Mouse (Mus musculus): ENCODE results near the gene Agpat4. TPM values are rescaled to one million over a fixed set of nuclear protein-coding genes. Genes with fewer than 3 reads are reported as not detected.
A peak's percentile ranks its signal among the peaks of the same experiment; 100 is the strongest.
"Not testable (repeated sequence)": the region's sequence is repeated elsewhere in the genome, so short reads cannot be mapped to it uniquely, and the experiment has no call there.

Gene Agpat4
- polyA plus RNA-seq, 1 experiment from 2014 or later, result 45.0 TPM

- Histone ChIP-seq H3K4me2 (replicated peaks) (no peak overlapping the region), H3K9me3 (replicated peaks) (peaks cover 5% of the 10 kb centered on the region; the same call in 1 of the 2 replicates), H3K27me3 (no peaks in the 10 kb centered on the region), H3K9ac (no peak overlapping the region), H3K27ac (no peak overlapping the region), H3K4me3 (no peak overlapping the region), H3K4me1 (no peaks in the 10 kb centered on the region), H3K36me3 (no peaks in the 10 kb centered on the region)
- WGBS, result 91% methylated on average over 7 of the region's 7 CpGs
- no peak for ATAC-seq (ENCODE audit: low FRiP score)
Observed at GRCm38 (mm10) chr17:12104245-12104644, 14.3 kb upstream of the Agpat4 start.

- H3K27me3 ChIP-seq, result no peaks in the 10 kb centered on the region
- WGBS, result 84% methylated on average over 6 of the region's 6 CpGs
Observed at GRCm38 (mm10) chr17:12104690-12105089, 13.8 kb upstream of the Agpat4 start.

GRCm38 (mm10) chr17:12106255-12106654 lies 12.2 kb upstream of the Agpat4 start:
- H3K27ac ChIP-seq, result no peak overlapping the region
- 52% methylated on average over 4 of the region's 4 CpGs for WGBS
- H3K4me3 ChIP-seq, result no peak overlapping the region
- no peak overlapping the region for H3K4me2 ChIP-seq (replicated peaks)
- H3K9ac ChIP-seq, result no peak overlapping the region
- H3K4me1 ChIP-seq, result no peaks in the 10 kb centered on the region
- no peak for ATAC-seq (ENCODE audit: low FRiP score)
- no peaks in the 10 kb centered on the region for H3K27me3 ChIP-seq
- H3K9me3 ChIP-seq (replicated peaks), result no peaks in the 10 kb centered on the region
- no peaks in the 10 kb centered on the region for H3K36me3 ChIP-seq

More at GRCm38 (mm10) chr17:12104690-12105089, 13.8 kb upstream of the Agpat4 start:
- no peak overlapping the region for H3K9ac ChIP-seq
- no peak overlapping the region for H3K27ac ChIP-seq
- H3K4me3 ChIP-seq, result no peak overlapping the region
- H3K4me1 ChIP-seq, result no peaks in the 10 kb centered on the region
- no peak overlapping the region for H3K4me2 ChIP-seq (replicated peaks)
- no peak for ATAC-seq (ENCODE audit: low FRiP score)
- H3K36me3 ChIP-seq, result no peaks in the 10 kb centered on the region
- H3K9me3 ChIP-seq (replicated peaks), result peaks cover 4% of the 10 kb centered on the region; the same call in 1 of the 2 replicates

GRCm38 (mm10) chr17:12113626-12114025 lies 4.9 kb upstream of the Agpat4 start:
- 90% methylated on average over 6 of the region's 6 CpGs for WGBS
- no peak overlapping the region for H3K9ac ChIP-seq
- H3K4me3 ChIP-seq, result no peak overlapping the region
- H3K9me3 ChIP-seq (replicated peaks), result no peaks in the 10 kb centered on the region
- no peaks in the 10 kb centered on the region for H3K27me3 ChIP-seq
- ATAC-seq (ENCODE audit: low FRiP score), result no peak
- H3K4me1 ChIP-seq, result peaks cover 8% of the 10 kb centered on the region
- no peak overlapping the region for H3K27ac ChIP-seq
- no peak overlapping the region for H3K4me2 ChIP-seq (replicated peaks)
- no peaks in the 10 kb centered on the region for H3K36me3 ChIP-seq

GRCm38 (mm10) chr17:12115086-12115485 lies 3.4 kb upstream of the Agpat4 start:
- Histone ChIP-seq H3K36me3 (no peaks in the 10 kb centered on the region), H3K9me3 (replicated peaks) (no peaks in the 10 kb centered on the region), H3K4me1 (peaks cover 9% of the 10 kb centered on the region), H3K27ac (no peak overlapping the region), H3K4me2 (replicated peaks) (no peak overlapping the region), H3K4me3 (no peak overlapping the region), H3K9ac (no peak overlapping the region), H3K27me3 (no peaks in the 10 kb centered on the region)
- 59% methylated on average over 2 of the region's 2 CpGs for WGBS
- no peak for ATAC-seq (ENCODE audit: low FRiP score)

GRCm38 (mm10) chr17:12118131-12118530 lies 373 bp upstream of the Agpat4 start:
- H3K36me3 ChIP-seq, result no peaks in the 10 kb centered on the region
- WGBS, result 10% methylated on average over 9 of the region's 9 CpGs
- peak overlapping the region; percentile 75 for H3K9ac ChIP-seq
- no peaks in the 10 kb centered on the region for H3K9me3 ChIP-seq (replicated peaks)
- peak overlapping the region; percentile 89 for H3K4me2 ChIP-seq (replicated peaks)
- H3K27me3 ChIP-seq, result no peaks in the 10 kb centered on the region
- no peak for ATAC-seq (ENCODE audit: low FRiP score)
- H3K4me1 ChIP-seq, result peaks cover 25% of the 10 kb centered on the region
- H3K27ac ChIP-seq, result no peak overlapping the region
- H3K4me3 ChIP-seq, result peak overlapping the region; percentile 64

GRCm38 (mm10) chr17:12118926-12119641 lies 580 bp downstream of the Agpat4 start:
- peak; percentile 94 for ATAC-seq (ENCODE audit: low FRiP score)
- no peaks in the 10 kb centered on the region for H3K36me3 ChIP-seq
- under 1% methylated on average over 30 of the region's 30 CpGs for WGBS

GRCm38 (mm10) chr17:12119675-12120074 lies 1.2 kb downstream of the Agpat4 start:
- Histone ChIP-seq H3K4me3 (peak overlapping the region; percentile 64), H3K9ac (peak overlapping the region; percentile 75), H3K4me1 (peaks cover 25% of the 10 kb centered on the region), H3K4me2 (replicated peaks) (peak overlapping the region; percentile 89), H3K36me3 (peaks cover 5% of the 10 kb centered on the region), H3K27me3 (no peaks in the 10 kb centered on the region), H3K27ac (peak overlapping the region; percentile 94), H3K9me3 (replicated peaks) (no peaks in the 10 kb centered on the region)
- ATAC-seq (ENCODE audit: low FRiP score), result peak; percentile 65
- WGBS, result under 1% methylated on average over 12 of the region's 12 CpGs

More at GRCm38 (mm10) chr17:12118926-12119641, 580 bp downstream of the Agpat4 start:
- peak overlapping the region; percentile 89 for H3K4me2 ChIP-seq (replicated peaks)
- no peaks in the 10 kb centered on the region for H3K9me3 ChIP-seq (replicated peaks)
- peak overlapping the region; percentile 75 for H3K9ac ChIP-seq
- peaks cover 25% of the 10 kb centered on the region for H3K4me1 ChIP-seq
- H3K27ac ChIP-seq, result peak overlapping the region; percentile 94
- H3K27me3 ChIP-seq, result no peaks in the 10 kb centered on the region
- H3K4me3 ChIP-seq, result peak overlapping the region; percentile 64

- H3K9ac ChIP-seq, result peak overlapping the region; percentile 42
- H3K27ac ChIP-seq, result no peak overlapping the region
- WGBS, result 32% methylated on average over 5 of the region's 5 CpGs
- H3K4me3 ChIP-seq, result peak overlapping the region; percentile 64
- H3K27me3 ChIP-seq, result no peaks in the 10 kb centered on the region
- peaks cover 11% of the 10 kb centered on the region for H3K36me3 ChIP-seq
- no peaks in the 10 kb centered on the region for H3K9me3 ChIP-seq (replicated peaks)
- H3K4me1 ChIP-seq, result peaks cover 25% of the 10 kb centered on the region
- no peak for ATAC-seq (ENCODE audit: low FRiP score)
- H3K4me2 ChIP-seq (replicated peaks), result peak overlapping the region; percentile 89
Observed at GRCm38 (mm10) chr17:12120268-12120667, 1.8 kb downstream of the Agpat4 start.

- WGBS, result 88% methylated on average over 7 of the region's 7 CpGs
- no peak overlapping the region for H3K27ac ChIP-seq
- no peak for ATAC-seq (ENCODE audit: low FRiP score)
- no peak overlapping the region for H3K9ac ChIP-seq
- peaks cover 25% of the 10 kb centered on the region for H3K4me1 ChIP-seq
- no peaks in the 10 kb centered on the region for H3K27me3 ChIP-seq
- H3K4me2 ChIP-seq (replicated peaks), result no peak overlapping the region
- peaks cover 22% of the 10 kb centered on the region for H3K36me3 ChIP-seq
- no peaks in the 10 kb centered on the region for H3K9me3 ChIP-seq (replicated peaks)
- H3K4me3 ChIP-seq, result no peak overlapping the region
Observed at GRCm38 (mm10) chr17:12121226-12121794, 2.8 kb downstream of the Agpat4 start.

GRCm38 (mm10) chr17:12122262-12122661 lies 3.8 kb downstream of the Agpat4 start:
- not testable (repeated sequence) for H3K4me3 ChIP-seq; H3K9me3 ChIP-seq (replicated peaks); H3K27ac ChIP-seq; H3K27me3 ChIP-seq; ATAC-seq (ENCODE audit: low FRiP score); H3K9ac ChIP-seq; H3K4me2 ChIP-seq (replicated peaks)
- WGBS, result 92% methylated on average over 9 of the region's 9 CpGs
- peaks cover 31% of the 10 kb centered on the region for H3K36me3 ChIP-seq
- H3K4me1 ChIP-seq, result peaks cover 29% of the 10 kb centered on the region

GRCm38 (mm10) chr17:12123168-12123567 lies 4.7 kb downstream of the Agpat4 start:
- Histone ChIP-seq H3K27me3 (no peaks in the 10 kb centered on the region), H3K4me3 (no peak overlapping the region), H3K4me2 (replicated peaks) (no peak overlapping the region), H3K9ac (no peak overlapping the region), H3K9me3 (replicated peaks) (no peaks in the 10 kb centered on the region), H3K27ac (no peak overlapping the region), H3K36me3 (peaks cover 31% of the 10 kb centered on the region), H3K4me1 (peaks cover 25% of the 10 kb centered on the region)
- no peak for ATAC-seq (ENCODE audit: low FRiP score)
- 90% methylated on average over 3 of the region's 3 CpGs for WGBS

- ATAC-seq (ENCODE audit: low FRiP score), result no peak
- no peaks in the 10 kb centered on the region for H3K9me3 ChIP-seq (replicated peaks)
- peaks cover 40% of the 10 kb centered on the region for H3K36me3 ChIP-seq
- H3K27ac ChIP-seq, result no peak overlapping the region
- H3K9ac ChIP-seq, result no peak overlapping the region
- no peak overlapping the region for H3K4me3 ChIP-seq
- H3K27me3 ChIP-seq, result no peaks in the 10 kb centered on the region
- peaks cover 11% of the 10 kb centered on the region for H3K4me1 ChIP-seq
- H3K4me2 ChIP-seq (replicated peaks), result no peak overlapping the region
- 78% methylated on average over 4 of the region's 4 CpGs for WGBS
Observed at GRCm38 (mm10) chr17:12127056-12127455, 8.6 kb downstream of the Agpat4 start.
